8 mouse cellular contexts compared by ENCODE assay signal in the genomic region with DNA sequence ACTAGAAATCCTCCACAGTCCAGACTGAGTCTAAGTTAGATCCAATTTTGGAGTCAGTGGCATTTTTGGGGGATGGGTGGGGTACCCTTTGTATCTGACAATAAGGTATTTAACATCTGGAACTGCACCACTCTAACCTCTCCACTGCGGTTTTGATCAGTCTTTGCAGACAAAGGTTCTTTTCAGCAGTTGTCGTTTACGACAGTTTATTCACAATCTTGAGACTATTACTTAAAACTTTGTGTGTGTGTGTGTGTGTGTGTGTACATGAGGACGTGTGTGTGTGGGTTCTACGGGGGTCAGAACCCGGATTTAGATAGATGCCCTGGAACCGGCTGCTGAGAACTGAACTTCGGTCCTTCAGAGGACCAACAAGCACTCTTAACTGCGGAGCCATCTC. TPM values are rescaled to one million over a fixed set of nuclear protein-coding genes. Genes with fewer than 3 reads are reported as not detected.
DNase-seq lines count a peak whose midpoint lies in the region; ATAC-seq and TF ChIP-seq lines count a peak whose summit lies in the region.

No protein-coding gene starts in this region.

- H3K4me2 ChIP-seq in CH12.LX (ENCODE audit: insufficient read depth, low read depth, poor library complexity, severe bottlenecking) = peak overlapping the region; percentile 92
- peak overlapping the region; percentile 63 for H3K4me2 ChIP-seq in embryonic facial prominence, embryonic 12.5 days (replicated peaks)
- H3K4me2 ChIP-seq in hindbrain, embryonic 13.5 days = peak overlapping the region; percentile 66
- H3K4me2 ChIP-seq in liver, postnatal 0 days (ENCODE audit: low read depth, low read length) = peak overlapping the region; percentile 75

- peak; percentile 10 for DNase-seq in heart, adult 8-10 months (ENCODE audit: low spot score)
- no peak for DNase-seq in heart, postnatal 14 days
- peak; percentile 35 for DNase-seq in CH12.LX (ENCODE audit: extremely low read depth)
- DNase-seq in liver, postnatal 0 days = no peak
- peak; percentile 13 for DNase-seq in skeletal muscle tissue, adult 2 months (ENCODE audit: low read depth, low spot score)
- DNase-seq in ovary, adult 18-20 months (ENCODE audit: low spot score) = no peak

- peaks cover 35% of the 10 kb centered on the region for H3K79me2 ChIP-seq in CH12.LX (replicated peaks; ENCODE audit: control insufficient read depth, extremely low read depth, insufficient read depth, poor library complexity, severe bottlenecking)

- peak overlapping the region; percentile 92 to 93 (median 93) for H3K4me3 ChIP-seq in CH12.LX (replicated peaks in 1 of 3; ENCODE audit: low read depth in 2 of 3, low read length in 2 of 3, poor library complexity in 1 of 3)
- H3K4me3 ChIP-seq in embryonic facial prominence, embryonic 12.5 days = peak overlapping the region; percentile 98
- peak overlapping the region; percentile 88 for H3K4me3 ChIP-seq in hindbrain, embryonic 13.5 days
- peak overlapping the region; percentile 80 for H3K4me3 ChIP-seq in liver, postnatal 0 days (ENCODE audit: low read depth, low read length)

- no peak for TF ChIP-seq POLR2A in CH12.LX (IDR thresholded peaks at IDR 0.05; ENCODE audit: low read depth, low read length)

- TF ChIP-seq EP300 in CH12.LX (IDR thresholded peaks at IDR 0.05; ENCODE audit: low read length) = no peak
- TF ChIP-seq EP300 in liver, postnatal 0 days (IDR thresholded peaks at IDR 0.05; ENCODE audit: low read depth) = peak; percentile 41; the same call in 1 of the 2 replicates

- intact Hi-C loops in heart, postnatal 14 days (cut with DNase I) = loop anchor here (2.0 kb wide), 1 partner anchor 83 kb away; no protein-coding TSS in a partner anchor

- H3K27me3 ChIP-seq in CH12.LX (replicated peaks) = no peaks in the 10 kb centered on the region
- no peaks in the 10 kb centered on the region for H3K27me3 ChIP-seq in embryonic facial prominence, embryonic 12.5 days
- H3K27me3 ChIP-seq in hindbrain, embryonic 13.5 days = no peaks in the 10 kb centered on the region
- no peaks in the 10 kb centered on the region for H3K27me3 ChIP-seq in liver, postnatal 0 days (ENCODE audit: insufficient read depth, low read length)

- WGBS in embryonic facial prominence, embryonic 12.5 days = 23% methylated on average over 9 of the region's 9 CpGs
- WGBS in hindbrain, embryonic 13.5 days = 29% methylated on average over 9 of the region's 9 CpGs
- WGBS in liver, postnatal 0 days (ENCODE audit: insufficient replicate concordance) = 5% methylated on average over 9 of the region's 9 CpGs

- no peak for ATAC-seq in embryonic facial prominence, embryonic 12.5 days (ENCODE audit: insufficient number of reproducible peaks, insufficient read depth, low FRiP score, low TSS enrichment)
- ATAC-seq in hindbrain, embryonic 13.5 days (ENCODE audit: low FRiP score) = peak; percentile 13
- ATAC-seq in liver, postnatal 0 days = no peak

- in situ Hi-C loops in CH12.LX (cut with MboI; ENCODE audit: low pct_ligation_motif_present, low pct_unique_long_range_greater_than_20kb, low sequenced_read_pairs) = no loop called here

- peaks cover 0 to 25% of the 10 kb centered on the region in 2 experiments; a peak in 3 of 4 replicates for H3K4me1 ChIP-seq in CH12.LX (ENCODE audit: control insufficient read depth in 1 of 2, insufficient read depth in 2 of 2)
- peaks cover 6% of the 10 kb centered on the region; the same call in 1 of the 2 replicates for H3K4me1 ChIP-seq in embryonic facial prominence, embryonic 12.5 days
- peaks cover 16% of the 10 kb centered on the region for H3K4me1 ChIP-seq in hindbrain, embryonic 13.5 days (replicated peaks)
- peaks cover 14% of the 10 kb centered on the region for H3K4me1 ChIP-seq in liver, postnatal 0 days (ENCODE audit: insufficient read depth)

- TF ChIP-seq CTCF in CH12.LX (conservative IDR thresholded peaks at IDR 0.05 in 1 of 2, IDR thresholded peaks at IDR 0.05 in 1 of 2; ENCODE audit: low read depth in 2 of 2, low read length in 2 of 2) = no peak
- no peak for TF ChIP-seq CTCF in liver, postnatal 0 days (IDR thresholded peaks at IDR 0.05; ENCODE audit: low read depth)

- dilution Hi-C loops in CH12.LX (cut with MboI; ENCODE audit: extremely low pct_ligation_motif_present, extremely low pct_unique_long_range_greater_than_20kb, low sequenced_read_pairs) = no loop called here

- TF ChIP-seq RAD21 in CH12.LX (IDR thresholded peaks at IDR 0.05; ENCODE audit: low read depth, low read length) = no peak

- H3K27ac ChIP-seq in CH12.LX (ENCODE audit: insufficient read depth, low read depth) = peak overlapping the region; percentile 58; the same call in 1 of the 2 replicates
- peak overlapping the region; percentile 80 for H3K27ac ChIP-seq in embryonic facial prominence, embryonic 12.5 days
- H3K27ac ChIP-seq in hindbrain, embryonic 13.5 days = peak overlapping the region; percentile 95
- peak overlapping the region; percentile 98 for H3K27ac ChIP-seq in liver, postnatal 0 days (ENCODE audit: low read depth)

- H3K9me3 ChIP-seq in CH12.LX (replicated peaks; ENCODE audit: low read length) = no peaks in the 10 kb centered on the region
- no peaks in the 10 kb centered on the region for H3K9me3 ChIP-seq in embryonic facial prominence, embryonic 12.5 days
- H3K9me3 ChIP-seq in hindbrain, embryonic 13.5 days = no peaks in the 10 kb centered on the region
- no peaks in the 10 kb centered on the region for H3K9me3 ChIP-seq in liver, postnatal 0 days (ENCODE audit: low read length)

- peak overlapping the region; percentile 82 for H3K9ac ChIP-seq in CH12.LX (ENCODE audit: insufficient read depth, low read depth)
- H3K9ac ChIP-seq in embryonic facial prominence, embryonic 12.5 days = peak overlapping the region; percentile 57
- H3K9ac ChIP-seq in hindbrain, embryonic 13.5 days = peak overlapping the region; percentile 93
- H3K9ac ChIP-seq in liver, postnatal 0 days (replicated peaks) = peak overlapping the region; percentile 76

- H3K36me3 ChIP-seq in CH12.LX (replicated peaks in 1 of 2; ENCODE audit: control insufficient read depth in 1 of 2, insufficient read depth in 1 of 2, low read length in 1 of 2) = peaks cover 0 to 2% of the 10 kb centered on the region in 2 experiments
- no peaks in the 10 kb centered on the region for H3K36me3 ChIP-seq in embryonic facial prominence, embryonic 12.5 days
- no peaks in the 10 kb centered on the region for H3K36me3 ChIP-seq in hindbrain, embryonic 13.5 days
- no peaks in the 10 kb centered on the region for H3K36me3 ChIP-seq in liver, postnatal 0 days (replicated peaks; ENCODE audit: insufficient read depth, low read length)

TF ChIP-seq in CH12.LX, 34 proteins besides CTCF, POLR2A, EP300 and RAD21:
- TF ChIP-seq MAX (IDR thresholded peaks at IDR 0.05; ENCODE audit: low read length) (no peak), ZKSCAN1 (IDR thresholded peaks at IDR 0.05; ENCODE audit: borderline replicate concordance, low read depth, low read length) (no peak), ZMIZ1 (IDR thresholded peaks at IDR 0.05; ENCODE audit: low read depth, low read length) (no peak), POLR2AphosphoS2 (IDR thresholded peaks at IDR 0.05; ENCODE audit: low read depth, low read length) (no peak), JUND (conservative IDR thresholded peaks at IDR 0.05; ENCODE audit: low read depth, low read length) (no peak), KAT2A (IDR thresholded peaks at IDR 0.05; ENCODE audit: insufficient replicate concordance, low read length) (no peak), SIN3A (IDR thresholded peaks at IDR 0.05; ENCODE audit: low read length) (no peak), MEF2A (IDR thresholded peaks at IDR 0.05; ENCODE audit: borderline replicate concordance, low read depth, low read length) (no peak), JUN (IDR thresholded peaks at IDR 0.05; ENCODE audit: insufficient read depth, low read depth, low read length) (no peak)

RNA-seq across cellular contexts. Expression of gene Ranbp2, which starts 0.9 kb away (rescaled TPM):
- 10 to 100 TPM; 49.8 to 53.3 (median 51.2) TPM for total RNA-seq in heart, adult 8-10 months (2022)
- total RNA-seq in heart, postnatal 14 days (2021) = 10 to 100 TPM; 52.6 to 54.4 TPM
- total RNA-seq in CH12.LX (2012; rRNA removed) (45.0 and 59.3 TPM in 2 replicates), CH12.LX (2014; rRNA removed) (53.4 and 64.1 TPM in 2 replicates)
- polyA plus RNA-seq in CH12.LX (2012; ENCODE audit: insufficient read length, low read depth) = 49.5 and 56.3 TPM in 2 replicates
- 26.8 and 28.6 TPM in 2 replicates for polyA plus RNA-seq in embryonic facial prominence, embryonic 12.5 days (2016; fragmentation: Nextera tagmentation; extraction: Ambion mirVana)
- polyA plus RNA-seq in hindbrain, embryonic 13.5 days (2015; fragmentation: Nextera tagmentation; extraction: Ambion mirVana) = 20.5 and 20.6 TPM in 2 replicates
- 8.7 and 9.6 TPM in 2 replicates for polyA plus RNA-seq in liver, postnatal 0 days (2015; fragmentation: Nextera tagmentation; extraction: Ambion mirVana)

RNA-seq across cellular contexts. Expression of gene Ccdc138, which starts 51.9 kb away (rescaled TPM):
- under 1 TPM; 0.37 to 0.82 (median 0.53) TPM for total RNA-seq in heart, adult 8-10 months (2022)
- total RNA-seq in heart, postnatal 14 days (2021) = 1 to 10 TPM; 1.1 TPM
- 1.7 TPM in 2 replicates for total RNA-seq in CH12.LX (2012; rRNA removed)
- 3.1 and 3.3 TPM in 2 replicates for total RNA-seq in CH12.LX (2014; rRNA removed)
- polyA plus RNA-seq in CH12.LX (2012; ENCODE audit: insufficient read length, low read depth) = 2.2 and 2.4 TPM in 2 replicates
- polyA plus RNA-seq in embryonic facial prominence, embryonic 12.5 days (2016; fragmentation: Nextera tagmentation; extraction: Ambion mirVana) = 14.1 and 15.3 TPM in 2 replicates
- 10.4 and 11.1 TPM in 2 replicates for polyA plus RNA-seq in hindbrain, embryonic 13.5 days (2015; fragmentation: Nextera tagmentation; extraction: Ambion mirVana)
- 1.7 TPM in 2 replicates for polyA plus RNA-seq in liver, postnatal 0 days (2015; fragmentation: Nextera tagmentation; extraction: Ambion mirVana)

Comparison
In these comparisons a context has a peak if more than half of its experiments do, and no peak if none do; other contexts are left out.
1. DNase-seq: peak in heart, adult 8-10 months (single experiment), CH12.LX (single experiment) and skeletal muscle tissue, adult 2 months (single experiment); none in heart, postnatal 14 days (0 of 2), liver, postnatal 0 days (single experiment) and ovary, adult 18-20 months (single experiment).
2. Peak in every context shown above with its lines, with median percentiles within 50 percentile points of each other: H3K27ac ChIP-seq, H3K4me2 ChIP-seq, H3K4me3 ChIP-seq and H3K9ac ChIP-seq.